Mouse (Mus musculus) layer of hippocampus, adult 18-20 months (tissue): Measurements from ENCODE around the gene Tnfaip2. TPM values are rescaled to one million over a fixed set of nuclear protein-coding genes. Genes with fewer than 3 reads are reported as not detected.
A peak's percentile ranks its signal among the peaks of the same experiment; 100 is the strongest.

ENCODE experiments used
- DNase-seq, 2 experiments: peaks; one replicate each; pipeline ENCODE4 v3.0.0; 2022; ENCODE audit warnings: low spot score in 2 of 2
- long read RNA-seq: library from polyadenylated mRNA; stranded (forward); transcript quantifications from one replicate; pipeline ENCODE4 v2.0.0, GENCODE M21; 2021
- total RNA-seq, 2 experiments: library from RNA; stranded (reverse); gene quantifications; 2 replicates each; pipeline ENCODE4 v1.2.3; 2021

The Tnfaip2 gene
- 1 to 10 TPM in 1 of 2 experiments, under 1 TPM in 1; 0.30 to 1.7 TPM for total RNA-seq
- long read RNA-seq = 0 reads

- no peak for DNase-seq
These were observed at the start of gene Tnfaip2 for GRCm38 (mm10) chr12:111442309-111443010. Gene Tnfaip2 (plus strand): TSS chr12:111442469.

- no peak for DNase-seq
These were observed 48.3 kb upstream of the Tnfaip2 start for GRCm38 (mm10) chr12:111394008-111394407.

GRCm38 (mm10) chr12:111396997-111397396 is 45.3 kb upstream of the Tnfaip2 start:
- no peak for DNase-seq

- peak; percentile 66 to 86 for DNase-seq
These were observed 40.6 kb upstream of the Tnfaip2 start for GRCm38 (mm10) chr12:111401454-111402184.

- DNase-seq = no peak
These were observed 37.4 kb upstream of the Tnfaip2 start for GRCm38 (mm10) chr12:111404880-111405279.

- no peak for DNase-seq
These were observed 35.6 kb upstream of the Tnfaip2 start, which contains the start of gene Lbhd2 for GRCm38 (mm10) chr12:111406622-111407021. Gene Lbhd2 (plus strand): TSS chr12:111406809.

- no peak for DNase-seq
These were observed 32.7 kb upstream of the Tnfaip2 start for GRCm38 (mm10) chr12:111409583-111409982.

GRCm38 (mm10) chr12:111411631-111412355 is 30.5 kb upstream of the Tnfaip2 start:
- no peak for DNase-seq

- DNase-seq = no peak
These were observed 29.5 kb upstream of the Tnfaip2 start for GRCm38 (mm10) chr12:111412581-111413284.

- DNase-seq = peak; percentile 77 to 89
These were observed 29.0 kb upstream of the Tnfaip2 start for GRCm38 (mm10) chr12:111413300-111413699.

- DNase-seq = no peak
These were observed 25.1 kb upstream of the Tnfaip2 start, which contains the start of gene Exoc3l4 for GRCm38 (mm10) chr12:111416921-111417779. Gene Exoc3l4 (plus strand): TSS chr12:111417017.

GRCm38 (mm10) chr12:111419918-111420317 is 22.4 kb upstream of the Tnfaip2 start:
- DNase-seq = no peak

- no peak for DNase-seq
These were observed 21.1 kb upstream of the Tnfaip2 start for GRCm38 (mm10) chr12:111420946-111421709.

- DNase-seq = no peak
These were observed 19.4 kb upstream of the Tnfaip2 start for GRCm38 (mm10) chr12:111422852-111423251.

GRCm38 (mm10) chr12:111423570-111424129 is 18.6 kb upstream of the Tnfaip2 start:
- no peak for DNase-seq

- DNase-seq = no peak
These were observed 17.7 kb upstream of the Tnfaip2 start for GRCm38 (mm10) chr12:111424547-111424946.

GRCm38 (mm10) chr12:111425258-111425657 is 17.0 kb upstream of the Tnfaip2 start:
- peak; percentile 54 to 86 for DNase-seq

GRCm38 (mm10) chr12:111425789-111426460 is 16.3 kb upstream of the Tnfaip2 start:
- peak; percentile 85 to 94 for DNase-seq
